Mouse (Mus musculus): ENCODE data around the gene Arhgap32.

Arhgap32 gene

DNA sequence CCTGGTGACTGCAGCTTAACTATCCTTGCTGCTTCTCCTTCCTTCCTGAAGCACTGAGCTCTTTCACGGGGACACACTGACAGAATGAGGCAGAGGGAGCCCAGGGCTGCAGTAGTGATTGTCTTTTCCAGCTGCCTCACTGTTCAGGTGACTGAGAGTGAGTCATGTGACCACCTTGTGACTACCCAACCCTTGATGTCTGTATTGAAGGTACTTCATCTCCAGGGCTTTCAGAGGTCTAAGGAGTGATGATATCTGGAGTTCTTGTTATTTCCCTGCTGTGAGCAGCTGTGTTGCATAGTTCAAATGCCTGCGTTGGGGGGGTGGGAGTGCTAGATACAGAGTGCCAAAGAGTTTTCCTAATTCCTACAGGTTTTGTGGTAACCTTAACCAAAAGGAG is 141.9 kb downstream of the Arhgap32 start:
- DNase-seq, result no peak

DNA sequence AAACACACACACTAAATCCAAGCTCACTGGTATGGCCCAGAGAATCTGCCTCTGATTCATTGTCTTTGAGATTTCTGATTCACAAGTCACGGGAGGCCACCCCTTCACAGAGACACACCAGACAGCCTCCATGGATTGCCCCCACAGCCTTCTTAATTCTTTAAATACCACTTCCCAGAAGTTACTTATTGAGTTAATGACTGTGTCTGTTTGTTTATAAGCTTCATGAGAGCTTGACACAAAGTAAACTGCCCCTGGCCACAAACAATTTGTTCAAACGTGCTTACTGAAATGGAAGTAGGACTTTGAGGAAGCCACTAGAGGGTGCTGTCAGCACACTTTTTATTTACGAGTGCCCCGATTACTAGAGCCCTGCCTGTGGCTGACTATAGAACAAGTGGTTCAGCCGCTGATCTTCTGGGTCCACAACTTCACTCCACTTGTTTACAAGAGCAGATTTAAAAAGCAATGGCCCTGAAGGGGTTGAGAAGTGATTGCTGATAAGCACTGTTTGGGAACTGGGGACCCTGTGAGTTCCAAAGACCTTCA is 156.0 kb downstream of the Arhgap32 start:
- peak; percentile 57 for DNase-seq

DNA sequence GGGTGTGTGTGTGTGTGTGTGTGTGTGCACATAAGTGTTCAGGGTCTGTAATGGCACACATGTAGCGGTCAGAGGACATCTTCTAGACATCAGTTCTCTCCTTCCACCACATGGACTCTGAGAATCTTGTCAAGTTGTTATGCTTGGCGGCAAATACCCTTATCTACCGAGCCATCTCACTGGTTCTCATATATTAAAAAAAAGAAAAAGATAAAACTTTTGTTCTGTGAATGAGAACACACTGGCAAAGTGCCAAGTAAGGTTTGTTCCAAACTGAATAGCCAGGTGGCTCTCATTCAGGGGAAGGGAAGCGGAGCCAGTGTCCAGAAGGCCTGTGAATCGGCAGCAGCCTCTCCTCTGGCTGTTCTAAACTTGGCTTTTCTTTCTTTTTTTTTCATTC is 162.1 kb downstream of the Arhgap32 start:
- DNase-seq, result no peak

DNA sequence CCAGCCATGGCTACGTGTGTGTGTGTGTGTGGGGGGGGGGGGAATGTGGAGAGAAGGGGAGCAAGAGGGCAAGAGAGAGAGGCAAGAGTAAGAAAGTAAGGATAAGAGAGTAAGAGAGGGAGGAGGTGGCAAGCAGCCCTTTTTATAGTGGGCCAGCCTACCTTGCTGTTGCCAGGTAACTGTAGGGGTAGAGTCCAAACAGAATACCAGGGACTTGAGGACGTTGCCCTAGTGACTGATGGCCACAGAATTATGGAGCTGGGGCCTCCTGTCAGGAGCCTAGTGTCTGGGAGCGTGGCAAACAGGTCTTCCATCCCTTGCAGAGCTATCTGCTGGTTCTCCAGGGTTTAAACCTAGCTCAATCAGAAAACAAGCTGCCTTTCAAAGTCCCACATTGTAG is 163.9 kb downstream of the Arhgap32 start:
- no peak for DNase-seq

DNA sequence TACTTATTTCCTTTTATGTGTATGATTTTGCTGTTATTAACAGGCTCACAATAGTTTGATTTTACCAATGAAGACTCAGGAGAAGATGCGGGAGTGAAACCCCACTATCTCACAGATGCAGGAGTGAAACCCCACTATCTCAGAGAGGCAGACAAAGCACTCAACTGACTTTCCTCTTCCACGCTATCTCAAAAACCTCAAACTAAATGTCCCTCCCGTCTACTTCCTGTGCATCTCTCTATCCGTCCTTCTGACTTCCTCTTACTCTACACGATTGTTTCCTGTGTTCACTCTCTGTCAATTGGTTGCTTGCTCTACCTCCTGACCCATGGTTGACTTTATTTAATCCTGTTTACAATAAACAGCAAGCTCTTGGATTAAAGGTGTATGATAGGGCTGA is 164.5 kb downstream of the Arhgap32 start:
- DNase-seq, result no peak

DNA sequence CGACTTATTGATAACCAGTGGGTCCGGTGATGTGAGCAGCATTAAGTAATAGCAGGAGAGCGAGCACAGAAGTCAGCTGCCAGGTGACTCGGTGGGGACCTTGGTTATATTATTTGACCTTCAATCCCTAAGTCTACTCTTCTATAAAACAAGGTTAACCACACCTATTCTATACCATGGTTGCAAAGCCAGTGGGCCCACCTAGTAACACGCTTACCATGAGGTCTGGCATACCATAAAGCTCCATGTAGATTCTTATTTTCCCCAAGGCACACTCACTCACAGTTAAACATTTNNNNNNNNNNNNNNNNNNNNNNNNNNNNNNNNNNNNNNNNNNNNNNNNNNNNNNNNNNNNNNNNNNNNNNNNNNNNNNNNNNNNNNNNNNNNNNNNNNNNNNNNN is 167.7 kb downstream of the Arhgap32 start:
- DNase-seq, result no peak

DNA sequence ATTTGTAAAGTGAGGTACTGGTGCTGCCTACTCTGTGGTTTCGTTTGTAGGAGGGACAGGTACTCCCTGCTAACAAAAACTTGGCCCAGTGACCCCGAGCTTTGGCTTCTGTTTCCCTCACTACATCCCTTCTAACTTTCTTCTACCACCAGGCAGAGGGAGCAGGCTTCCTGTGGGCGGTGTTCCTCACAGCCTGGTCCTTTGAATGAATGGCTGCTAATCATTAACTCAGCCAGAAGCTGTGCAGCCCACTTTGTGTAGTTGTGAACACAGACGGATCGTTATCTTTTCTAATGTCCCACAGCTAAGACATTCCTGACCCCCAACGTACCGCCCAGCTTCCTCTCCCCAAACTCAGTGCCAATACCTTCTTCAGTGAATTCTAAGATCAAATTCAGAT is 175.7 kb downstream of the Arhgap32 start:
- DNase-seq, result no peak

DNA sequence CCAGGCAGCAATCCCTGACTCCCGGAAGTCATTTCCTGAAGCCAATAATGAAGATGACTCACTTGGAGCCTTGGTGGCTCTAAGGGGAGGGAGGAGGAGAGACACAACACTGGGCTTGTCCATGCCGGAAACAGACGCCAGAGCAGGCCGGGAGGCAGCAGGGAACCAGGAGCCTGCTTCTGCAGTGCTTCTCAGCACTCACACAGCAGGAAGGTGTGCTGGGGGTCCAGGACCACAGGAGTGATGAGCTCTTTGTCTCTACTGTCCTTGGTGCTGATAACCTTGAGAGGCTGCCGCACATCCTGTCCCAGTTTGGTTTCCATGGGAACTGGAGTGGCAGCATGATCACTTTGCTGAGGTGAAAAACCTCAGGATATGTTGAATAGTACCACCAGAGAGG is 176.8 kb downstream of the Arhgap32 start:
- DNase-seq, result no peak

DNA sequence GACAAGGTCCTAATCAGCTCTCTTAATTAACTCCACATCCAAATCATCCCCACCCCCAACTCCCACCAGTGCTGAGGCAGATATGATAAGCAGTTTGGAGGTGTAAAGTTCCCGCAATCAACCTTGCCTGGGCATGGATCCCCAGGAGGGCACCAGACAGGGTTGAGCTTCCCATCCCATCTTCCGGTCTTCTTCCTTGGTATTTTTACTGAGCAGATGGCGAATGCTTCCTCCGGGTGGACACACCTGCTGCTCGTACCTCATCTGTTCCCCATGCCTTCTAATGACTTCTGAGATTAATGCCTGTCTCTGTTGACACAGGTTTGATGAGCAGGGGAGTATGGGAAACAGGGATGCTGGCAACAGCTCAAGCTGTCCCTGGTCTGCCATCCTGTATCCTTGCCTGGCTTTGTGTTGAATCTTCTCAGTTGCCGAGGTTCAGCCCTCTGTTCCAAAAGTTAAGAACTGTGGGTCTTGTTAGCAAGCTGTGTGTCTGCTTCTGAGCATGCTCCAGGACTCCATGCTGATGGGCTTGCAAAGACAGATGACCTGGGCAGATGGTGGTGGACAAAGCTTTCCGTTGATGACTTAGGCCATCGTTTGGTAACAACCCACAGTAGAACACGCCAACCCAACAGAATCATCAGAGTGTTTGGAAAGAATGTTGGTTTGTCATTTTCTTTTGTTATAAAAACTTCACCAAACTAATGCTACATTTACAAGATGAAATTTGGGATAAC is 179.3 kb downstream of the Arhgap32 start:
- no peak for DNase-seq

DNA sequence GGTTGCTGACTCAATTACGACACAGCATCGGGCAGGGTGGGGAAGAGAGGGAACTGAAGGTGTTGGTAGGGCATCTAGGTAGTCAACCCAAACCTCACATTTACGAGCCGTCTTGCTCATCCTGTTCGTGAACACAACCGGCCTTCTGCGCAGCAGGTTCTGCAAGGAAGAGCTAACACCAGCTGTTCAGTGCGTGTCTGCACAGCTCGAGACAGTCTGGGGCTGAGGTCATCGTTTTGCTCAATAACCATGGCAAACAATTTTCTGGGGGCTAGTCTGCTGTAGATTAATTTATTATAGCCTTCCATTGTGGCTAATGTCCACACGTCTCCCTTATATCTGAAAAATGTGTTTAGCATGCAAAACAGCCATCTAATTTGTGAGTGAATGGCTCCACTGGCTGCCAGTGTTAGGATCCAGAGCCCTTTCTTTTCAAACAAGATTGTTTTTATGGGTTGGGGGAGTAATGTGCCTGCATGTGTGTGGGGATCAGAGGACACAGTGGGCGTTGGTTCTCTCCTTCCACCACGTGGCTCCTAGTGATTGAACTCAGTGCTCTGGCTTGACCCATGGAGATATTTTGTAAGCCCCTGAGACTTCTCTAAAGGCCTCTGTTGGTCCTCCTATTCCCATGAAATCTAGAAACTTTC is 186.7 kb downstream of the Arhgap32 start:
- no peak for DNase-seq

DNA sequence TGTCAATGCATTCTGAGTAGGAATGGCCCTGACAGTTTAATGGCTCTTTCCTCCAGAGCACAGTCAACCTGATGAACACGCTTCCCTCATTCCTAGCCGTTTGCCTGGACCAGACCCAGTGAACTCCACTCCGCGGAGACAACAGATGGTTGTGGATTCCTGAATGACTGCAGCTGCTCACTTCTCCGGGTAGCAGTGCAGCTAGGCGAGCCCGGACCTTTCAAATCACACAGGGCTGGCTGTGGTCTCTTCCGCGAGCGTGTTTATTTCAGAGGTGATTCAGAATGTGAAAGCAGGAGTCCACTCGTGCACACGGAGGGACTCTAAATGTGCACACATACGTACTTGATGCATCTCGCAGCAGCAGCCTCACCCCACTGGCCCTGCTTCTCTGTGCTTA is 195.8 kb downstream of the Arhgap32 start:
- DNase-seq, result no peak

DNA sequence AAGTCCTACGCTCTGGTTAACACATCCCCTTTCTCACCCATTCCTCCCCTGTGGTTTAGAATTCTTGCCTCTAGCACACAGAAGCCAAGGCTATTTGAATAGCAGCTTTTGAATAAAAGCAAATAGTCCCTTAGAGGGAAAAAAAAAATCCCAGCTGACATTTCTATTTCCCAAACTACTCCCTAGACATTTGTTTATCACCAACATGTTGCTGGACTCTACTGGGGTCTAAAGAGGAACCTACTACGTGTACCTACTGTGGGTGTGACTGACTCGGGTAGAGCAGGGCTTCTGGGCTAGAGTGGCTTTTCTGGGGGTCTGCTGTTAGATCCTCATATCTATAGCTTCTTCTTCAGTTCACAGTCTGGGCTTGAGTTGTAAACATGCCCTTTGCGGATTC is 196.3 kb downstream of the Arhgap32 start:
- DNase-seq, result no peak

DNA sequence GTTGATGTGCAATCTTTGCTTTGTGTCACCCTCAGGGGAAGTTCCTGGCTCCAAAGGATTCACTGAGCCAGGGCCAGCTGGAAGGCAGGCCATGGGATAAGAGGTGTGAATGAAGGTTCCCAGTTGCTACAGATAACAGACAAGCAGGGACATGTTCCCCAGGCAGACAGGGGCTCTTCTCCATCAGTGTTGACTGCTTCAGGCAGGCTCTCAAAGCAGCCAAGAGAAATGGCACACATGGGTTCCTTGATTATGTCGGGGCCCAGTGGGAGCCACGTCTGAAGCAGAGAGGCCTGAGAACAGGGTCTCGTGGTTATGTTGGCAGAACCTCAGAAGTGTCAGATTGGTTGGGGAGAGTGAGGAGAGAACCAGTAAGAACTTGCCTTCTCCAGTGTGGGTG is 198.1 kb downstream of the Arhgap32 start:
- no peak for DNase-seq

DNA sequence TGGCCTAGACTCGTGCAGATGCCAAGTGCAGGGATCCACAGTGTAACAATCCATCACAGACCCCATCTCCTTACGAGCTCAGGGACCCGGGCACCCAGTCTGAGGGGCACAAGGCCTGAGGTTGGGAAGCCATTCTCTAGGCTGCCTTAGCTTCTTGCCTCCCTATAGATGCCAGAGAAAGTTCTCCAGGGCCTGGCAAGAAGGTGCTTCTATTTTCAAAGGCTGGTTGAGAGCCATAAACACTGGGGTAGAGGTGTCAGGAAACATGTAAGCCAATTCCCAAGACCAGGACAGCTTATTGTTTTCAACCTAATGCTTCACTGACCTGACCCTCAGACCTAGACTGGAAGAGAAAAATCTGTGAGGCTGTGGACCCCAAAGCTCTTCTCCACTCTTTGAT is 200.1 kb downstream of the Arhgap32 start:
- no peak for DNase-seq

Measured in right cerebral cortex, postnatal 14 days (tissue).